Mouse (Mus musculus) heart, embryonic 14.5 days (tissue): ENCODE measurements around the gene Ttc9c. TPM values are rescaled to one million over a fixed set of nuclear protein-coding genes. Genes with fewer than 3 reads are reported as not detected.

Experiments used
- ATAC-seq: fragments of 200-750 bp; cut with Nextera tagmentation; 2 replicates; pipeline ENCODE4 v1.8.0; 2017; ENCODE audit warnings: low read depth, moderate TSS enrichment; ENCODE audit not compliant: insufficient number of reproducible peaks, insufficient read depth, low FRiP score
- H3K27ac ChIP-seq, 2 experiments: fragments of 200-500 bp in 1 of 2; fragments of 300-500 bp in 1 of 2; sonication (generic) in 1 of 2; replicated peaks in 1 of 2; 2 replicates each; pipeline ENCODE4 v1.5.1; 2012 to 2014; ENCODE audit warnings: low read depth in 2 of 2, low read length in 2 of 2, control low read depth in 1 of 2, mild to moderate bottlenecking in 1 of 2, mixed read lengths in 1 of 2; ENCODE audit not compliant: control insufficient read depth in 1 of 2, insufficient read depth in 1 of 2
- H3K27me3 ChIP-seq: fragments of 300-500 bp; sonication (generic); 2 replicates; pipeline ENCODE4 v1.6.1; 2014; ENCODE audit warnings: mild to moderate bottlenecking, low read length, control low read depth; ENCODE audit not compliant: control insufficient read depth, insufficient read depth
- H3K36me3 ChIP-seq: fragments of 300-500 bp; sonication (generic); 2 replicates; pipeline ENCODE4 v1.6.1; 2014; ENCODE audit warnings: mild to moderate bottlenecking, control low read depth, low read length, mixed read lengths; ENCODE audit not compliant: control insufficient read depth, insufficient read depth
- H3K4me1 ChIP-seq, 2 experiments: fragments of 200-500 bp in 1 of 2; fragments of 300-500 bp in 1 of 2; sonication (generic) in 1 of 2; 2 replicates each; pipeline ENCODE4 v1.6.1; 2012 to 2014; ENCODE audit warnings: low read length in 2 of 2, control low read depth in 1 of 2, mixed read lengths in 1 of 2; ENCODE audit not compliant: control insufficient read depth in 2 of 2, insufficient read depth in 2 of 2
- H3K4me2 ChIP-seq: fragments of 300-500 bp; sonication (generic); 2 replicates; pipeline ENCODE4 v1.6.1; 2014; ENCODE audit warnings: mild to moderate bottlenecking, low read length
- H3K4me3 ChIP-seq, 2 experiments: fragments of 200-500 bp in 1 of 2; fragments of 300-500 bp in 1 of 2; sonication (generic) in 1 of 2; 2 replicates each; pipeline ENCODE4 v1.5.1; 2012 to 2014; ENCODE audit warnings: low read length in 2 of 2, mild to moderate bottlenecking in 2 of 2, control low read depth in 1 of 2, low read depth in 1 of 2, moderate library complexity in 1 of 2; ENCODE audit not compliant: control insufficient read depth in 1 of 2, insufficient read depth in 1 of 2
- H3K9ac ChIP-seq: fragments of 300-500 bp; sonication (generic); 2 replicates; pipeline ENCODE4 v1.6.1; 2014; ENCODE audit warnings: mild to moderate bottlenecking, low read length
- H3K9me3 ChIP-seq: fragments of 300-500 bp; sonication (generic); 2 replicates; pipeline ENCODE4 v1.6.1; 2016; ENCODE audit warnings: low read length, control low read depth; ENCODE audit not compliant: control insufficient read depth
- WGBS: fragments of 180-500 bp; shearing (Covaris S2); extraction: QIAGEN DNeasy Blood & Tissue Kit; methylation state at CpG from one replicate; pipeline ENCODE4 v1.1.7; 2014; 5-methylcytosine and 5-hydroxymethylcytosine counted together
- polyA plus RNA-seq: library from polyadenylated mRNA; unstranded; fragments of >200 nt; fragmentation: Nextera tagmentation; extraction: Ambion mirVana; gene quantifications from 2 replicates; pipeline ENCODE4 v1.2.1, GENCODE M21; 2014

Ttc9c gene
- polyA plus RNA-seq, 1 experiment from 2014 or later = 27.7 TPM

DNA sequence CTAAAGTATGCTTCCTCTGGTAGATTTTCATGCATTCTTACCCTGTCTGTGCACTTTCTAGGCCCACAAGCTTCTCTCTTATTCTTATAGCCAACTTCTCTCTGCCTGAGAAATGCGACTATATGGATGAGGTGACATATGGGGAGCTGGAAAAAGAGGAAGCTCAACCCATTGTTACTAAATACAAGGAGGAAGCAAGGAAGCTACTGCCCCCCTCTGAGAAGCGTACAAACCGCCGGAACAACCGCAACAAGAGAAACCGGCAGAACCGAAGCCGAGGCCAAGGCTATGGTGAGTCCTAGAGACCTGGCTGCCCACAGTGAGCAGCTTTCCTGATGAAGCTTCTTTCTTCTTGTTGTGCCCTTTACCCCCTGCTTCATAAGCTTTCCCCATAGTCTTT is 10.5 kb upstream of the Ttc9c start, which contains the start of gene AC129217.1:
TSS of gene AC129217.1 (plus strand) at position 114 of the 400 bp plus-strand sequence.
- Histone ChIP-seq H3K27ac (no peak within 1 kb of the TSS), H3K9me3 (no peaks in the 10 kb centered on the region), H3K9ac (no peak within 1 kb of the TSS), H3K4me3 (no peak within 1 kb of the TSS), H3K36me3 (peaks cover 100% of the 10 kb centered on the region), H3K4me1 (no peaks in the 10 kb centered on the region), H3K4me2 (no peak within 1 kb of the TSS), H3K27me3 (no peaks in the 10 kb centered on the region)
- no peak for ATAC-seq
- 87% methylated on average over 8 of the region's 8 CpGs for WGBS

DNA sequence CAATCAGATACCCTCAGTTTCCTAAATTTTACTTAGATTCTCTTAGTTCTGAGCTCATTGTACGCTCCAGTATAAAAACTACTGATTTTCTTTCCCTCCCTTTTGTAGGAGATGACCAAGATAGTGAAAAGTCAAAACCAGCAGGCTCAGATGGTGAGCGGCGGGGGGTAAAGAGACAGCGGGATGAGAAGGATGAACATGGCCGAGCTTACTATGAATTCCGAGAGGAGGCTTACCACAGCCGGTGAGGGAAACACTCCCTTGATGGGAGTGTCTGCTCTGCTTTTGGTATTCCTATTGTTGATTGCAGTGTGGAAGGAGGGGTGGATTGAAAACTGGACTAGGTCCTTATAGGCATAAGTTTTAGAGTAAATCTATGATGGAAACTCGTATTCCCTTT is 3.6 kb upstream of the Ttc9c start:
- H3K36me3 ChIP-seq = peaks cover 55% of the 10 kb centered on the region
- WGBS = 69% methylated on average over 8 of the region's 8 CpGs
- H3K9me3 ChIP-seq = no peaks in the 10 kb centered on the region
- H3K4me3 ChIP-seq = peak overlapping the region; percentile 20 to 96
- H3K4me1 ChIP-seq = peaks cover 4 to 21% of the 10 kb centered on the region in 2 experiments; a peak in 3 of 4 replicates
- H3K27ac ChIP-seq = no peak overlapping the region
- no peaks in the 10 kb centered on the region for H3K27me3 ChIP-seq
- peak overlapping the region; percentile 97 for H3K4me2 ChIP-seq
- peak overlapping the region; percentile 98; the same call in 1 of the 2 replicates for H3K9ac ChIP-seq
- ATAC-seq = no peak

DNA sequence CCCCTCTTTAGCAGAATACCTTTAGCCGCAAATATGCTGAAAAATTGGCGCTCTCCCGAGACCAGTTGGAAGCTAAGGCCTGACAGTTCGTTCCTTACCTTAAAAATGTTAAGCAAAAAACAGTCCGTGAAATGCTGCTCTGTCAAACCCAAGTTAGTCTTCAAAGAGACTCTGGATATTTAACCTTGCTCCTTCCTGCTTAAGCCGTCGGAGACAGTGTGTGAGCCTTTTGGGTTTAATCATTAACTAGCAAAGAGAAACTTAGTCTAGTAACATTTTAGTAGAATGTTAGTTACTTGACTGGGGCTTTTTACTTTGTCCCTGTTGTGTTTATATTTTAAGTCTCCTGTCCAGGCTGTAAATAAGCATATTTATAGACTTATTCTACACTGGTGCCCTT is 2.0 kb upstream of the Ttc9c start:
- Histone ChIP-seq H3K36me3 (peaks cover 47% of the 10 kb centered on the region), H3K4me3 (peak overlapping the region; percentile 90 to 96), H3K4me2 (peak overlapping the region; percentile 97), H3K9ac (peak overlapping the region; percentile 98), H3K9me3 (no peaks in the 10 kb centered on the region), H3K4me1 (peaks cover 7 to 34% of the 10 kb centered on the region in 2 experiments), H3K27ac (peak overlapping the region; percentile 98 to 100; a peak in 2 of 4 replicates), H3K27me3 (no peaks in the 10 kb centered on the region)
- ATAC-seq = no peak
- WGBS = under 1% methylated on average over 7 of the region's 7 CpGs

DNA sequence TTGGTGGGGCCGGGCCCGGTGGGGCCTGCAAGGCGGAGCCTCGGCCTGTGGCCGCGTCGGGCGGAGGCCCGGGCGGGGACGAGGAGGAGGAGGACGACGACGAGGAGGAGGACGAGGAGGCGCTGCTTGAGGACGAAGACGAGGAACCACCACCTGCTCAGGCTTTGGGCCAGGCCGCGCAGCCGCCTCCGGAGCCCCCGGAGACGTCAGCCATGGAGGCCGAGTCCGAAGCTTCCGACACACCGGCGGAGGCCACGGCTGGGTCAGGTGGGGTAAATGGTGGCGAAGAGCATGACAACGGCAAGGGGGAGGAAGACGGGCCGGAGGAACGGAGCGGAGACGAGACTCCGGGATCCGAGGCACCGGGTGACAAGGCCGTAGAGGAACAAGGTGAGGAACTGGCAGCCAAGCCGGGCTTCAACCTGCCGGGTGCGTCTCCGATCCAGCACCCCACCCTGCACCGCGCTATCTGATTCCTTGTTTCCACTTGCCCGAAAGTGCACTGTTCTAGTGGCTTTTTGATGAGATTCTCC is 1.4 kb upstream of the Ttc9c start:
- 0 out of 2 replicates have a peak, but pooled peaks have one; percentile 7 for ATAC-seq
- WGBS = under 1% methylated on average over 48 of the region's 48 CpGs
- peak overlapping the region; percentile 90 to 96 for H3K4me3 ChIP-seq
- peak overlapping the region; percentile 97 for H3K4me2 ChIP-seq
- no peaks in the 10 kb centered on the region for H3K9me3 ChIP-seq
- H3K36me3 ChIP-seq = peaks cover 47% of the 10 kb centered on the region
- H3K9ac ChIP-seq = peak overlapping the region; percentile 98
- H3K27ac ChIP-seq = peak overlapping the region; percentile 98 to 100
- peaks cover 7 to 34% of the 10 kb centered on the region in 2 experiments for H3K4me1 ChIP-seq
- H3K27me3 ChIP-seq = no peaks in the 10 kb centered on the region

DNA sequence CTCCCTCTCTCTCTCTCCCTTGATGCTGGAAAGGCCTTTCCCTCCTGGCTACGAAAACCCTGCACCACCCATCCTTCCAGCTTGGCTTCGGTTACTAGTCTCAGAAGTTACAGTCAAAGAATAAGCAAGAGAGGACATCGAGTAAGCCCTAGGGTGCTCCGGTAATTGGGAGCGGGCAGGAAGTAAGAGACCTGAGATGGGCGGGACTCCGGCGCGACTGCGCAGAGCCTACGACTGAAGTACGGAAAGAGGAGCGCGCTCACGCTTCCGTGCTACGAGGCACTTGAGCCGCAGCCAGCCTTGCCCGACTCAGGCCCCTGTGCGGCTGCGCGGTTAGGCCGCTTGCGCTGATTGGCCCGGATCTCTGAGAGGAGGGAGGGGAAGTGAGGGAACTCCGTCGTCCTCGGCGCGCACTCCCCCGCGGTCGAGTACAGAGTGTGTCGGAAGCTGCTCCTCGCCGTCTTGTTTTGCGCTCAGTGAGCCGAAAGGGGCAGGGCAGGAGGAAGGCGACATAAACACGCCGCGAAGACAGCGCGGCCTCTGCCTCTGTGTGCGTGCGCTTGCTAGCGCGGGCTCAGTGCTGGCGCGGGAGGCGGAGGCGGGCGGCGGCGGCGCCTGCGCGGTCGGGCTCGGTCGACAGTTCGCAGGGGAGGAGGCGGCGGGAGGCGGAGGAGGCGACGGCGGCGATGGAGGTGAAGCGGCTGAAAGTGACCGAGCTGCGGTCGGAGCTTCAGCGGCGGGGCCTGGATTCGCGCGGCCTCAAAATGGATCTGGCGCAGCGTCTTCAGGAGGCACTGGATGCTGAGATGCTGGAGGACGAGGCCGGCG is 677 bp upstream of the Ttc9c start, which contains the start of gene Hnrnpul2:
TSS of gene Hnrnpul2 (plus strand) at position 415 of the 828 bp plus-strand sequence.
- WGBS = under 1% methylated on average over 81 of the region's 83 CpGs
- H3K27me3 ChIP-seq = no peaks in the 10 kb centered on the region
- H3K4me3 ChIP-seq = peak within 1 kb of the TSS; percentile 90 to 96
- peak within 1 kb of the TSS; percentile 98 for H3K9ac ChIP-seq
- peak within 1 kb of the TSS; percentile 98 for H3K4me2 ChIP-seq
- peak; percentile 95 for ATAC-seq
- H3K4me1 ChIP-seq = peaks cover 7 to 34% of the 10 kb centered on the region in 2 experiments
- peak within 1 kb of the TSS; percentile 98 to 100 for H3K27ac ChIP-seq
- H3K36me3 ChIP-seq = peaks cover 47% of the 10 kb centered on the region
- H3K9me3 ChIP-seq = no peaks in the 10 kb centered on the region

DNA sequence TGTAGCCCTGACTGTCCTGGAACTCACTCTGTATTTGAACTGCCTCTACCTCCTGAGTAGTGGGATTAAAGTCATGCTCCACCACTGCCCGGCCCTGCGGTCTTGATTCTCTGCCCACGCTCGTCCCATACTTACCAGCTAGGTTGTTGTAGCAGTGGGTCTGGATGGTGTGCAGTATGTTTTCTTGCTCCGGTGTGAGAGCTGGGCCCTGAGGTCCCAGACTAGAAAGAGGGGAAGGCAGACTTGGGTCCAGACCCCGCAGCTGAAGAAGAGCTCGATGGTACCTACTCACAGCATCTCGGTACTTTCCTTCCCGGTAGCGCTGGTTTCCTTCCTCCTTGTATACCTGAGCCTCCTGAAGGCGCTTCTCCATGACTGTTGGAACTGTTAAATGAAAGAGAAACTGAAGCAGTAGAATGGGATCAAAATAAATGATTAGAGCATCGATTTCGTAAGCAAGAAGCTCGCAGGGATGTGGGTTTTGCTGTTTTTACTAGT is 783 bp downstream of the Ttc9c start:
- no peaks in the 10 kb centered on the region for H3K27me3 ChIP-seq
- 20% methylated on average over 14 of the region's 14 CpGs for WGBS
- H3K9me3 ChIP-seq = no peaks in the 10 kb centered on the region
- peaks cover 46% of the 10 kb centered on the region for H3K36me3 ChIP-seq
- H3K4me2 ChIP-seq = peak overlapping the region; percentile 98
- H3K9ac ChIP-seq = peak overlapping the region; percentile 86
- H3K4me3 ChIP-seq = peak overlapping the region; percentile 55 to 96
- H3K4me1 ChIP-seq = peaks cover 7 to 34% of the 10 kb centered on the region in 2 experiments
- H3K27ac ChIP-seq = peak overlapping the region; percentile 95 to 98
- no peak for ATAC-seq

DNA sequence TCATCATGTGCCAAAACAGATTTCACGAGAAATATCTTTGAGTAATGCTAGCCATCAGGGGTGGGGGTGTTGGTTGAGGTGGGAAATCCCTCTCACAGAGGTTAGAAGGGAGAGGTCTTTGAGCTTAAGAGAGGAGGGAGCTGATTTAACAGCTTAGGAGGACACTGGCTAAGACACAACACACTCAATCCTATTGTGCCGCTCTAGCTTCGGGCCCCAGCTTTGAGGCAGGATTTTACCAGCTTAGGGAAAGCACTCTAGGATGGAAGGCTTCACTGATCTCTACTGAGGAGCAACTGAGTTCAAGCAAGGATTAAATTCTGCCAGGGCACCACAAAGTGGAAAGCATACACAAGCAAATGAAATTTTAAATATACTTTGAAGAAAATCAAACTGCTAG is 2.1 kb downstream of the Ttc9c start:
- no peak overlapping the region for H3K4me2 ChIP-seq
- H3K9ac ChIP-seq = peak overlapping the region; percentile 1; the same call in 1 of the 2 replicates
- 77% methylated on average over 3 of the region's 3 CpGs for WGBS
- no peak overlapping the region for H3K27ac ChIP-seq
- no peaks in the 10 kb centered on the region for H3K9me3 ChIP-seq
- no peak for ATAC-seq
- peaks cover 5 to 25% of the 10 kb centered on the region in 2 experiments for H3K4me1 ChIP-seq
- H3K4me3 ChIP-seq = no peak overlapping the region; a peak in 1 of 4 replicates
- H3K36me3 ChIP-seq = peaks cover 48% of the 10 kb centered on the region
- H3K27me3 ChIP-seq = no peaks in the 10 kb centered on the region
